Mouse (Mus musculus): Measurements from ENCODE around the gene Slc31a2. TPM values are rescaled to one million over a fixed set of nuclear protein-coding genes. Genes with fewer than 3 reads are reported as not detected.
"Not testable (repeated sequence)": the region's sequence is repeated elsewhere in the genome, so short reads cannot be mapped to it uniquely, and the experiment has no call there.

Slc31a2 gene
- polyA plus RNA-seq (2017; shearing (Covaris generic)) = 1 to 10 TPM; 7.0 to 9.7 TPM

- no peak for ATAC-seq
Measured at GRCm38 (mm10) chr4:62262276-62262675, at the start of gene Slc31a2. Gene Slc31a2 (plus strand): TSS chr4:62262562.

DNA sequence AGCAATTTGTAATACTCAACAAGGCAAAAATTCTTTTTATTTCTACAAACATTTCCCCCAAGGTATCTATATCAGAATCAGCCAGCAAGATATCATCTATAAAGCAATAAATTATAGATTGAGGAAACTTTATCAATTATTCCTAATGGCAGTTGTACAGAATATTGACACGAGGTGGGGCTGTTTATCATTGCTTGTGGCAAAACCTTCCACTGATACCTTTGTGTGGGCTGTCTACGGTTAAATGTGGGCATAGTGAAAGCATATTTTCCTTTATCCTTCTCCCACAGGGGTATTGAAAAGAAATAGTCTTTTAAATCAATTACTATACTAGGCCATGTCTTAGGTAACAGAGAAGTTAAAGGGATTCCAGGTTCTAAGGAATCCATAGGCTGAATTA is 48.9 kb upstream of the Slc31a2 start:
- ATAC-seq = no peak

DNA sequence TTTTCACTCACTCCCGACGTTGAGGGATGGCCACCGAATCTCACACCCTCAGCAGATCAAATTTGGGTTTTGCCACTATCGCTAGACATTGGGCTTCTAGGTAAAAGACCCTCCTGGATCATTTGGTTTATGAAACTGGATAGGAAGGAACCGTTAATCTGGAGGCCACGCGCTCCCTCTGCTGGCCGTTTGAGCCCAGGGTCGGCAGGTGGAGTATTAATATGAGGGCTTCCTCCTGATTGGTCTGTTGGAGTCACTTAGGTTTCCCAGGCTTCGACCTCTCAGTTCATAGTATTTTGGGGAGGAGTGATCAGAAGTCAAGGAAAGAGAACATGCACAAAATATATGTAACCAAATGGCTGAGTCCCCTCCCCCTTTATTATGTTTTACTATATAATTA is 34.0 kb upstream of the Slc31a2 start:
- no peak for ATAC-seq

DNA sequence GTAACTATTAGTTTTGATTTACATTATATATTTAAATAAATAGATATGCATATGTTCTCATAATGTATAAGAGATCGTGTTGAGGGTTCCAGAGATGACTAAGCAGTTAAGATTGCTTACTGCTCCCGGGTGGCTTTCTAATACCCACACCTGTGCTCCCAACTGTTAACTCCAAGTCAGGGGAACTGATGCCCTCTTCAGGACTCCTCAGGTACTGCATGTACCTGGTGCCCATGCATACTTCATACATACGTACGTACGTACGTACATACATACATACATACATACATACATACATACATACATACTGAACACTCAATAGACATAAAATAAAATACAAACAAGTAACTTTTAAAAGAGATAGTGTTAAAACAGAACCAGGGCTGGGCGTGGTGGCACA is 32.9 kb upstream of the Slc31a2 start:
- ATAC-seq = no peak

DNA sequence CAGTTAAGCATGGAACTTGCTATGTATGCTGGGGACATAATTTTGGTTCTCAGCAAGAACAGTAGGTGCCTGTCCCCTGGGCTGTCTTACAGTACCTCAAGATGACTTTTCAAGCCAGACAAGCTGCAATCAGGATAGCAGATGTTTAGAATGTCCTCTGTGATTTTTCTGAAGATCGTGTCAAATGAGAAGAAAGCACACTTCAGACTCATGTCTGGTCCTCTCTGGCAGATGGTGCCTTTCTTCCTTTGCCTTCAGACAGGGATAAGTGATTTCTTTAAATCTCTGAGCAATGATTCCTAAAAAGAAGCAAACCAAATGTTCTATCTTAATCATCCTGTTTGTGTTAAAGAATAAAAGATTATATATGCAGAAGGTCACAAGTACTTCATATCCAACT is 32.2 kb upstream of the Slc31a2 start:
- no peak for ATAC-seq

- ATAC-seq = no peak
Measured at GRCm38 (mm10) chr4:62230769-62231168, 31.6 kb upstream of the Slc31a2 start, which contains the start of gene Zfp37. Gene Zfp37 (minus strand): TSS chr4:62231047.

- ATAC-seq = no peak
Measured at GRCm38 (mm10) chr4:62240586-62240985, 21.8 kb upstream of the Slc31a2 start.

DNA sequence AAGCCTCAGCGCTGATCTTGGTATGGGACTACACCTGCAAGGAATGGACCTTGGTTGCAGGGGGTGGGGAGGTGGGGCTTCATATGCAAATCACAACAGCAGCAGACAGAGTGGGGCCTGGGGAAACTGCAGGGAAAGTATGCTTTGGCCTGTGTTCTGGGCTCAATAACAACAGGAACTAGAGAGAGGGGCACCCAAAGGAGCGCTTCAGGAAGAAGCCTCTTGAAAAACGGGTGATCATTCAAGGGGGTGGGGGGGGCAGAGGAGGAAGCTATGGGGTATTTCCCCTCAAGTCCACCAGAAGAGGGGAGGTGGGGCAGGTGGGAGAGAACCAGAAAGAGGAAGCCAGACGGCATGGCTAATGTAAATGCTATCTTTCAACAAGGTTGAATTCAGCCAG is 14.0 kb upstream of the Slc31a2 start:
- no peak for ATAC-seq

DNA sequence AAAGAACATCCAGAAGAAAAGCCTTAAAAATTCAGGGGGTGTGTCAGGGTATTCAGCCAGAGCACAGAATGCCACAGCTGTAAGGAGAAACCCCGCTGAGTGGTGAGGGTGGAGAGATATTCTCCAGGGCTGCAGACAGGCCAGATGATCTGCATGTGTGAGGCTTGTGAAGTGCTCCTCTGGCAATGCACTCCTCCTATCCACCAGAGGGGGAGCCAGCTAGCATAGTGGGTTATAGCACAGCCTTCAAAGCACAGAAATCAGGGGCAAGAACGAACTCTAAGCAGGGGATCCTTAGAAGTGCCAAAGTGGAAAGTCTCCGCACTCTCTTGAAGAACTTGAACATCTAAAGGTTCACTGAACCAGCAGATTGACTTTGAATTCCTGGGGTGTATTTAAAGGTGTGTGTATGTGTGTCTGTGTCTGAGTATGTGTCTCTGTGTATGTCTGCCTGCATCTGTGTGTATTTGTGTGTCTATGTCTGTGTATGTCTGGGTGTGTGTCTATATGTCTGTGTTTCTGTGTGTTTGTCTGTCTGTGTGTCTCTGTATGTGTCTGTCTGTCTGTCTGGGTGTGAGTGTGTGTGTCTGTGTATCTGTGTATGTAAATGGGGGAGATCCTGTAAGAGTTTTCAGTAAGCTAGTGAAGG is 11.3 kb upstream of the Slc31a2 start:
- no peak for ATAC-seq

DNA sequence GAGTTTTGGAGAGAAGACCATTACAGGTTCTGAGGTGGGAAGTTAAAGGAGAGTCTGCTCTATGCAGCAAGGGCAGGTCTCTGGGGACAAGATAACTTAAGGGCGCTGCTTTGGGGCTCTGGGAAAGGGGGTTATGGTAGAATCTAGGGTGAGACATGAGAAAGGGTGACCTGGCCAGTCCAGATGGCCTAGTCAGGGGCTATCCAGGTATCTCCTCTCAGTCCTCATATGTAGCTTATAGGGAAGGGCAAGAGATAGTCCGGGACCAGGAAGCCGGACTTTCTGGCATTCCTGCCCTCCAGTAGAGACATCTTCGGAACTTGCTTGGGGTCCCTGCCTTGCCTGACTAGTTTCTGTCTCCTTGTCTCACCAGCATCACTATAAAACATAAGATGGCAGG is 10.6 kb upstream of the Slc31a2 start:
- no peak for ATAC-seq

DNA sequence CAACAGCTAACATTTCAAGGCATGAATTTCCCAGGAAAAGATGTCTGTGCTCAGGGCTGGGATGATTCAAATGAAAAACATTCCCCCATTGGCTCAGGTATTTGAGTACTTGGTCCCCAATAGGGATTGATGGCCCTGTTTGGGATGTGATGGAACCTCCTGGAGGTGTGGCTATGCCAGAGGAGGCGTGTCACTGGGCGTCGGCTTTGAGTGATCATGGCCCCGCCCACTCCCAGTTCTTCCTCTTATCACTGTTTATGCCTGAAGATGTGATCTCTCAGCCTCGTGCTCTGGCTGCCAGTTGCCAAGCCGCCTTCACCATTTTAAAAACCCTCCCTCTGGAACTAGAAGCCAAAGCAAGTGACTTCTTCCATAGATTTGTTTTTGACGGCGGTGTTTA is 7.8 kb upstream of the Slc31a2 start:
- ATAC-seq = no peak

DNA sequence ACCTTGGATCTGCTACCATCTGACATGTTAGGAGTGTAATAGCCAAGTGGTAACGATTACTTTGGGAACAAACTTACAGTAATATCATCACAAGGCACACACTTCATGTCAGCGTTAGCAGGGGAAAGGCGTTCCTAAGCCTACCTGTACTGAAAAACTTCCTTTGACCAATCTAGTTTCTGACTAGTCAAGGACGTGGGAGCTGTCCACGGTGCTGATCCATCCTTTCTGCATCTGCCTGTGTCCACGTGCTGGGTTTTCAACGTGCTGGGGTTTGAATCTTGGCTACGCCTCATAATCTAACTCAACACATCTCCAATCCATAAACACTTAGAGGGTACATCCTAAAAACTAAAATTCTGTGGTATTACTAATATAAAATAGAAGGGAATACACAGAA is 5.4 kb upstream of the Slc31a2 start:
- no peak for ATAC-seq

GRCm38 (mm10) chr4:62263133-62263844 is 927 bp downstream of the Slc31a2 start:
- no peak for ATAC-seq

- ATAC-seq = no peak
Measured at GRCm38 (mm10) chr4:62265154-62265836, 2.9 kb downstream of the Slc31a2 start.

GRCm38 (mm10) chr4:62266016-62266415 is 3.7 kb downstream of the Slc31a2 start:
- not testable (repeated sequence) for ATAC-seq

- no peak for ATAC-seq
Measured at GRCm38 (mm10) chr4:62267101-62267500, 4.7 kb downstream of the Slc31a2 start.

GRCm38 (mm10) chr4:62272696-62273095 is 10.3 kb downstream of the Slc31a2 start:
- no peak for ATAC-seq

DNA sequence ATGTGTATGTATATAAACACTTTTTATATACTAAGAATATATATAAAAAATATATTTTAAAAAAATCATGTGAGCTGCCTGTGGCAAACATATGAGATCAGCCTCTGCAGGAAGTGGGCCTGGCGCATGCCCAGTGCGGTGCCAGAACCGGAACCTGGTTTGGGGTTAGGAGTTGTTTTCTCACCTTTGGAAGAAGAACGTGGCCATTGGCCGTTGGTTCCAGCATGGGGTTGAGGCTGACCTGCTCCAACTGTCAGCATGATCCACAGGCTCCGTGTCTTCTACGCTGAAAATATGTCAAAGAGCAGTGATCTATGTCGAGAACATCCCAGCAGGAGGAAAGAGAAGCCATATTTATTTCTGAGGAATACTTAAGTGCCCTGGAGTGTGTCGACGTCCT is 11.6 kb downstream of the Slc31a2 start:
- ATAC-seq = no peak

DNA sequence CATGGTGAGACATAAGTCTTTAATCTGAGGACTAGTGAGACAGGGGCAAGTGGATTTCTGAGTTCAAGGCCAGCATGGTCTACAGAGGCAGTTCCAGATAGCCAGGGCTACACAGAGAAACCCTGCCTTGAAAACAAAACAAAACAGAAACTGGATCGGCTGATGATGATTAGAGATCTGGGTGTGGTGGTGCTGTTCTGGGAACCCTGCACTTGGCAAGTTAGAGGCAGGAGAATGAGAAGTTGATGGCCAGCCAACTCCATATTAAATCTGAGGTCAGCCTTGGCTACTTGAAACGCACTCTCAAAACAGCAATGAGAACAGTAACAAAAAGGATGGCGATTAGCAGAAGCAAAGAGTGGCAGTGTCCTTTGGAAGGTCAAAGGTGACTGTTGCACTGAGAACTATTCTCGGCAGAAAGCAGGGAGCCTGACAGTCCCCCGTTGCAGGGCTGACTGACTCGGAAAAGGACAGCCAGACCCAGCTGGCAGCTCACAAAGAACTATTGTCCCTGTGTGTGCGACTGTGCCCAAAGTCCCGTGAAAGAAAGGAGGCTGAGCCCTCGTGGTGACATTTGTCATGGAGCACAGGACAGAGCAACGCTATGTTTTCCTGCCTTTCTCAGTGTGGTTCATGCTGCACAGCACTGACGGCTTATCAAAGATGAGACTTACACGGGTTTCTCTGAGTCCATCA is 12.6 kb downstream of the Slc31a2 start:
- ATAC-seq = no peak

- no peak for ATAC-seq
Measured at GRCm38 (mm10) chr4:62276642-62277041, 14.3 kb downstream of the Slc31a2 start.

DNA sequence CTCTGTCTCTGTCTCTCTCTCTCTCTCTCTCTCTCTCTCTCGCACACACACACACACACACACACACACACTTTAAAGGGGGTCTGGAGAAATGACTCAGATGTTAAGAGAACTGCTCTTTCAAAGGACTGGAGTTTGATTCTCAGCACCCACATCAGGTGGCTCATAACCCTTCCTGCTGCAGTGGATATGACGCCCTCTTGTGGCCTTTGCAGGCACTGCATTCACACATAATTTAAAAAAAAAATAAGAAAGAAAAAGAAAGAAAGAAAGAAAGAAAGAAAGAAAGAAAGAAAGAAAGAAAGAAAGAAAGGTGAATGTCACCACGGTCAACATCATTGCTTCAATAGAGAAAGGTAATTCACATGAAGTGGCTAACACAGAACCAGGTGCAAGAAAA is 14.9 kb downstream of the Slc31a2 start:
- ATAC-seq = no peak

GRCm38 (mm10) chr4:62278081-62278480 is 15.7 kb downstream of the Slc31a2 start:
- no peak for ATAC-seq

GRCm38 (mm10) chr4:62281319-62281718 is 19.0 kb downstream of the Slc31a2 start:
- ATAC-seq = no peak

Data from activated CD4-positive, CD25-positive, alpha-beta regulatory T cell, adult 4 months (primary cell).